Mouse (Mus musculus) thymus, adult 2 months (tissue): Measurements from ENCODE around the gene Olfr412. TPM values are rescaled to one million over a fixed set of nuclear protein-coding genes. Genes with fewer than 3 reads are reported as not detected.

ENCODE experiments used
- DNase-seq: peaks from one replicate; pipeline ENCODE4 v3.0.0; 2021
- H3K27ac ChIP-seq: fragments of 200-500 bp; 2 replicates; pipeline ENCODE4 v1.5.1; 2012; ENCODE audit warnings: low read length, control low read depth; ENCODE audit not compliant: control insufficient read depth, insufficient read depth
- H3K27me3 ChIP-seq: fragments of 200-500 bp; 2 replicates; pipeline ENCODE4 v1.6.1; 2012; ENCODE audit warnings: mild to moderate bottlenecking, low read length, moderate library complexity, mixed read lengths; ENCODE audit not compliant: control insufficient read depth, insufficient read depth
- H3K36me3 ChIP-seq: fragments of 200-500 bp; 2 replicates; pipeline ENCODE4 v1.6.1; 2012; ENCODE audit warnings: mild to moderate bottlenecking, low read length, moderate library complexity; ENCODE audit not compliant: control insufficient read depth, insufficient read depth
- H3K4me1 ChIP-seq: fragments of 200-500 bp; replicated peaks from 2 replicates; pipeline ENCODE4 v1.6.1; 2012; ENCODE audit warnings: low read length; ENCODE audit not compliant: control insufficient read depth, insufficient read depth
- H3K4me3 ChIP-seq: fragments of 200-500 bp; 2 replicates; pipeline ENCODE4 v1.5.1; 2012; ENCODE audit warnings: mild to moderate bottlenecking, low read length, control low read depth, moderate library complexity; ENCODE audit not compliant: control insufficient read depth, insufficient read depth
- CTCF ChIP-seq: fragments of 200-500 bp; IDR thresholded peaks from 2 replicates; pipeline ENCODE4 v1.5.1; 2012; ENCODE audit warnings: mild to moderate bottlenecking, control low read depth, low read length, moderate library complexity, borderline replicate concordance; ENCODE audit not compliant: control insufficient read depth, poor library complexity, insufficient read depth; ENCODE audit errors: extremely low read depth
- POLR2A ChIP-seq: fragments of 200-500 bp; IDR thresholded peaks from 2 replicates; pipeline ENCODE4 v1.6.1; 2012; ENCODE audit warnings: mild to moderate bottlenecking, low read length, control low read depth, moderate library complexity; ENCODE audit not compliant: control insufficient read depth, poor library complexity, insufficient read depth; ENCODE audit errors: extremely low read depth
- WGBS: fragments of 180-500 bp; shearing (Covaris S2); methylation state at CpG from one replicate; pipeline ENCODE4 v1.1.7; 2018; 5-methylcytosine and 5-hydroxymethylcytosine counted together
- polyA plus RNA-seq: library from polyadenylated mRNA; depleted of rRNA; stranded (reverse); fragments of >200 nt; gene quantifications from 2 replicates; pipeline ENCODE4 v1.2.3, GENCODE M21; 2012

The Olfr412 gene
- polyA plus RNA-seq, 1 experiment = not detected

GRCm38 (mm10) chr11:74395583-74395982, 33.7 kb downstream of the Olfr412 start:
- no peak for DNase-seq
- no peaks in the 10 kb centered on the region for H3K4me1 ChIP-seq
- H3K36me3 ChIP-seq = no peaks in the 10 kb centered on the region
- no peaks in the 10 kb centered on the region for H3K27me3 ChIP-seq
- no peak overlapping the region for H3K4me3 ChIP-seq
- WGBS = 91% methylated on average over 18 of the region's 18 CpGs
- H3K27ac ChIP-seq = no peak overlapping the region
- no peak for TF ChIP-seq CTCF
- no peak for TF ChIP-seq POLR2A

GRCm38 (mm10) chr11:74402126-74402525, 40.3 kb downstream of the Olfr412 start:
- Histone ChIP-seq H3K36me3 (no peaks in the 10 kb centered on the region), H3K27me3 (no peaks in the 10 kb centered on the region), H3K4me3 (no peak overlapping the region), H3K27ac (no peak overlapping the region), H3K4me1 (peaks cover 12% of the 10 kb centered on the region)
- 43% methylated on average over 2 of the region's 2 CpGs for WGBS
- no peak for TF ChIP-seq POLR2A
- TF ChIP-seq CTCF = no peak
- peak; percentile 35 for DNase-seq

- WGBS = 78% methylated on average over 2 of the region's 2 CpGs
- no peaks in the 10 kb centered on the region for H3K27me3 ChIP-seq
- TF ChIP-seq CTCF (no peak), POLR2A (no peak)
- no peak overlapping the region for H3K27ac ChIP-seq
- H3K4me3 ChIP-seq = no peak overlapping the region
- peaks cover 19% of the 10 kb centered on the region for H3K4me1 ChIP-seq
- H3K36me3 ChIP-seq = no peaks in the 10 kb centered on the region
- no peak for DNase-seq
Measured at GRCm38 (mm10) chr11:74404216-74404615, 42.3 kb downstream of the Olfr412 start.

GRCm38 (mm10) chr11:74405201-74405600, 43.3 kb downstream of the Olfr412 start:
- Histone ChIP-seq H3K36me3 (no peaks in the 10 kb centered on the region), H3K4me1 (peaks cover 19% of the 10 kb centered on the region), H3K27ac (no peak overlapping the region), H3K27me3 (no peaks in the 10 kb centered on the region), H3K4me3 (no peak overlapping the region)
- 17% methylated on average over 7 of the region's 7 CpGs for WGBS
- peak; percentile 43 for DNase-seq
- TF ChIP-seq POLR2A (no peak), CTCF (no peak)

- H3K4me3 ChIP-seq = no peak overlapping the region
- no peaks in the 10 kb centered on the region for H3K27me3 ChIP-seq
- H3K27ac ChIP-seq = no peak overlapping the region
- TF ChIP-seq CTCF = no peak
- no peak for TF ChIP-seq POLR2A
- WGBS = 56% methylated on average over 4 of the region's 4 CpGs
- H3K36me3 ChIP-seq = no peaks in the 10 kb centered on the region
- DNase-seq = peak; percentile 25
- H3K4me1 ChIP-seq = peaks cover 19% of the 10 kb centered on the region
Measured at GRCm38 (mm10) chr11:74408587-74409446, 46.9 kb downstream of the Olfr412 start.

GRCm38 (mm10) chr11:74409447-74409754, 47.5 kb downstream of the Olfr412 start:
- no peak overlapping the region for H3K27ac ChIP-seq
- no peaks in the 10 kb centered on the region for H3K27me3 ChIP-seq
- H3K36me3 ChIP-seq = no peaks in the 10 kb centered on the region
- no peak for TF ChIP-seq POLR2A
- no peak for TF ChIP-seq CTCF
- 92% methylated on average over 5 of the region's 5 CpGs for WGBS
- no peak for DNase-seq
- no peak overlapping the region for H3K4me3 ChIP-seq
- H3K4me1 ChIP-seq = peaks cover 19% of the 10 kb centered on the region
